Mouse (Mus musculus): Measurements from ENCODE around the gene Adam15.

GRCm38 (mm10) chr3:89325882-89326281 lies 23.9 kb downstream of the Adam15 start:
- TF ChIP-seq ZC3H11A (IDR thresholded peaks at IDR 0.05; ENCODE audit: borderline replicate concordance, low read depth, low read length) (no peak), ZNF384 (IDR thresholded peaks at IDR 0.05; ENCODE audit: low read depth, low read length) (no peak)

Measured in ES-E14 (cell line).